Mouse (Mus musculus) embryonic facial prominence, embryonic 12.5 days (tissue): ENCODE data around the gene Uqcrc2. TPM values are rescaled to one million over a fixed set of nuclear protein-coding genes. Genes with fewer than 3 reads are reported as not detected.

Experiments
- ATAC-seq: fragments of 200-750 bp; cut with Nextera tagmentation; 2 replicates; pipeline ENCODE4 v1.8.0; 2017; ENCODE audit not compliant: insufficient number of reproducible peaks, insufficient read depth, low FRiP score, low TSS enrichment
- H3K27ac ChIP-seq: fragments of 300-500 bp; sonication (generic); 2 replicates; pipeline ENCODE4 v1.5.1; 2016; ENCODE audit warnings: mild to moderate bottlenecking
- H3K27me3 ChIP-seq: fragments of 300-500 bp; sonication (generic); 2 replicates; pipeline ENCODE4 v1.6.1; 2016; ENCODE audit warnings: mild to moderate bottlenecking, moderate library complexity
- H3K36me3 ChIP-seq: fragments of 300-500 bp; sonication (generic); 2 replicates; pipeline ENCODE4 v1.6.1; 2016; ENCODE audit warnings: mild to moderate bottlenecking
- H3K4me1 ChIP-seq: fragments of 300-500 bp; sonication (generic); 2 replicates; pipeline ENCODE4 v1.6.1; 2016
- H3K4me2 ChIP-seq: fragments of 300-500 bp; sonication (generic); replicated peaks from 2 replicates; pipeline ENCODE4 v1.6.1; 2016; ENCODE audit warnings: mild to moderate bottlenecking, moderate library complexity
- H3K4me3 ChIP-seq: fragments of 300-500 bp; sonication (generic); 2 replicates; pipeline ENCODE4 v1.5.1; 2016; ENCODE audit warnings: mild to moderate bottlenecking
- H3K9ac ChIP-seq: fragments of 300-500 bp; sonication (generic); 2 replicates; pipeline ENCODE4 v1.6.1; 2016; ENCODE audit warnings: mild to moderate bottlenecking, moderate library complexity
- H3K9me3 ChIP-seq: fragments of 300-500 bp; sonication (generic); 2 replicates; pipeline ENCODE4 v1.6.1; 2016; ENCODE audit warnings: mild to moderate bottlenecking, moderate library complexity
- WGBS: fragments of 180-500 bp; shearing (Covaris S2); methylation state at CpG from one replicate; pipeline ENCODE4 v1.1.7; 2016; 5-methylcytosine and 5-hydroxymethylcytosine counted together
- polyA plus RNA-seq: library from polyadenylated mRNA; unstranded; fragments of >200 nt; fragmentation: Nextera tagmentation; extraction: Ambion mirVana; gene quantifications from 2 replicates; pipeline ENCODE4 v1.2.1, GENCODE M21; 2016

Uqcrc2 gene
- 166 and 177 TPM in 2 replicates for polyA plus RNA-seq

DNA sequence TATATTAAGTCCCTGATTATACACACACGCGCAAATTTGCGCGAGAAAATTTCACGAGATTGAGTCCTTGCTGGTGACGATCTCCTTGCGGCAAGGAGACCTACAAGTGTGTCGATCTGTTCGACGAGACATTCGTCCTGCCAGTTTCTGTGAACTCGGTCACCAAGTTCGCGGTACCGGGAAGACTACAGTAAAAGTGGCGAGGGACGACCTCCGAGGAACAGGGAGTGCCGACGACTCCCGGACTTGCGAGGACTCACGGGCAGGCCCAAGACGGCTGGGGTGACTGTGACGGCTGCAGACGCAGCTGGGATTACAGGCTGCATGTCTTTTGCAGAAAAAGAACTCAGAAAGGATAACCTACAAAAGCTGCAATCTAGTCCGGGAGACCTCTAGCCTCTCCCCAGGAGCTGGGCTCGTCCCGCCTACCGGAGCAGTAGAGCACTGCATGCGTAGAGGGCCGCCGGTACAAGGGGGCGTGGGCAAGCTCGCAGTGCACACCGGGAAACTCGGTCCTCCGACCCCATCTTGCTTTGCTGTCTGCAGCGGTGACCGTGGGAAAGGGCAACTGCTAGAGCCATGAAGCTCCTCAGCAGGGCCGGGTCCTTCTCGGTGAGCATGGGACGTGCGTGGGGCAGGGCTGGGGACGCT, at the start of gene Uqcrc2:
Uqcrc2 (plus strand) TSS at position 466 of the 651 bp plus-strand sequence.
- peaks cover 12% of the 10 kb centered on the region for H3K4me1 ChIP-seq
- peak within 1 kb of the TSS; percentile 91 for H3K9ac ChIP-seq
- no peaks in the 10 kb centered on the region for H3K27me3 ChIP-seq
- WGBS = under 1% methylated on average over 45 of the region's 45 CpGs
- peak; percentile 99 for ATAC-seq
- peaks cover 20% of the 10 kb centered on the region for H3K36me3 ChIP-seq
- peak within 1 kb of the TSS; percentile 98 for H3K4me3 ChIP-seq
- H3K4me2 ChIP-seq = peak within 1 kb of the TSS; percentile 71
- no peaks in the 10 kb centered on the region for H3K9me3 ChIP-seq
- H3K27ac ChIP-seq = peak within 1 kb of the TSS; percentile 96

DNA sequence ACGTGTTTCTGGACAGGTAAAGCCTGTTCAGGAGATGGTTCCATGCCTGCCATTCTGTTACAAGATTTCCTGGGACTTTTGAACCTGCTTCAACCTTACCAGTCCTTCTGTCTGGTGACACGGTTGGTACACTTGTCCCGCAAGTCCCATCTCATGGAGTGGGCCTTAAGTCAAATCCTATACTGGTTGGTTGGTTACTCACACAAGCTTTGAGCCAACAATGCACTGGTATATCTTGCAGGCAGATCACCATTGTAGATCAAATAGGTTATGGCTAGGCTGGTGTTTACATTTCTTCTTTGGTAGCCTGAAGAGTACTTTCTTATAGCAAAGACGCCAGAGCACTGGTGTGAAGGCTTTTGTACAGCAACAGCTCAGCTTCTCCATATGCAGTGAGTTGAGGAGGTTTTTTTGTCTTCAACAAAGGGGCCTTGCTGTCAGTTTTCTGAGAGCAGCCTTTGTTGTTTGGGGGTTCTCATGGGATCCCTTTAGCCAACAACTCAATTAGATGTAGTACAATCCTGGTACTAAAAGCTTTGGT, 37.7 kb upstream of the Uqcrc2 start:
- ATAC-seq = no peak

DNA sequence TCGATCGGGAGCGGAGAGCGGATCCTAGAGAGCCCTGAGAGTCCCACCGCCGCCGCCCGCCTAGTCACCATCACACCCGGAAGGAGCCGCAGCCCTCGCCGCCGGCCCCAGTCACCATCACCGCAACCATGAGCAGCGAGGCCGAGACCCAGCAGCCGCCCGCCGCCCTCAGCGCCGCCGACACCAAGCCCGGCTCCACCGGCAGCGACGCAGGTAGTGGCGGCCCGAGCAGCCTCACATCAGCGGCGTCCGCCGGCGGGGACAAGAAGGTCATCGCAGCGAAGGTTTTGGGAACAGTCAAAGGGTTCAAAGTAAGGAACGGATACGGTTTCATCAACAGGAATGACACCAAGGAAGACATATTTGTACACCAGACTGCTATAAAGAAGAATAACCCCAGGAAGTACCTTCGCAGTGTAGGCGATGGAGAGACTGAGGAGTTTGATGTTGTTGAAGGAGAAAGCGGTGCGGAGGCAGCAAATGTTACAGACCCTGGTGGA, 37.2 kb upstream of the Uqcrc2 start:
- Histone ChIP-seq H3K9ac (peak overlapping the region; percentile 53; the same call in 1 of the 2 replicates), H3K4me3 (peak overlapping the region; percentile 45), H3K9me3 (no peaks in the 10 kb centered on the region), H3K4me1 (no peaks in the 10 kb centered on the region), H3K27ac (no peak overlapping the region), H3K36me3 (no peaks in the 10 kb centered on the region), H3K27me3 (0 out of 2 replicates have a peak, but pooled peaks cover 4% of the 10 kb centered on the region), H3K4me2 (peak overlapping the region; percentile 73)
- 0 out of 2 replicates have a peak, but pooled peaks have one; percentile 41 for ATAC-seq
- 6% methylated on average over 41 of the region's 41 CpGs for WGBS

More for the DNA sequence above, 37.7 kb upstream of the Uqcrc2 start:
- no peak overlapping the region for H3K27ac ChIP-seq
- 0 out of 2 replicates have a peak, but pooled peaks cover 4% of the 10 kb centered on the region for H3K27me3 ChIP-seq
- peak overlapping the region; percentile 53; the same call in 1 of the 2 replicates for H3K9ac ChIP-seq
- H3K4me1 ChIP-seq = no peaks in the 10 kb centered on the region
- H3K36me3 ChIP-seq = no peaks in the 10 kb centered on the region
- H3K9me3 ChIP-seq = no peaks in the 10 kb centered on the region
- H3K4me2 ChIP-seq = peak overlapping the region; percentile 73
- 86% methylated on average over 4 of the region's 4 CpGs for WGBS
- peak overlapping the region; percentile 45 for H3K4me3 ChIP-seq

DNA sequence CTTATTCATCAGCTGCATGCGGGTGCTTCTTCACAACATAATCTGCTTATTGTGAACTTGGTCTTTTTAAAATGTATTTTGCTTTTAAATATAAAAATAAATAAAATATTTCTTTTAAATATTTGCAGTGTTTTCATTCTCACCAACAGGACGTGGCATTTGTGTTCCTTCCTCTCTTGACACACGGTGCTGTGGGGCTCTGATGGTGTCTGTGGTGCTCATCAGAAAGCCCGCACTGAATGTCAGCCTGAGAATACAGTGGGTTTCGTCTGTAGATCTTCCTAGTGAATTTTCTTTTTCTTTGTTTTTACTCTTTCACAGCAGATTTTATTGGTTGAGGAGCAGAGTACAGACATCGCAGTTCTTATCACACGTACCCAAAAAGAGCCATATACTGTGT, 36.6 kb upstream of the Uqcrc2 start:
- no peaks in the 10 kb centered on the region for H3K4me1 ChIP-seq
- no peak for ATAC-seq
- no peak overlapping the region for H3K27ac ChIP-seq
- no peak overlapping the region; the same call in 1 of the 2 replicates for H3K9ac ChIP-seq
- peak overlapping the region; percentile 73 for H3K4me2 ChIP-seq
- 83% methylated on average over 7 of the region's 7 CpGs for WGBS
- 0 out of 2 replicates have a peak, but pooled peaks cover 4% of the 10 kb centered on the region for H3K27me3 ChIP-seq
- no peaks in the 10 kb centered on the region for H3K9me3 ChIP-seq
- no peaks in the 10 kb centered on the region for H3K36me3 ChIP-seq
- peak overlapping the region; percentile 45; the same call in 1 of the 2 replicates for H3K4me3 ChIP-seq

DNA sequence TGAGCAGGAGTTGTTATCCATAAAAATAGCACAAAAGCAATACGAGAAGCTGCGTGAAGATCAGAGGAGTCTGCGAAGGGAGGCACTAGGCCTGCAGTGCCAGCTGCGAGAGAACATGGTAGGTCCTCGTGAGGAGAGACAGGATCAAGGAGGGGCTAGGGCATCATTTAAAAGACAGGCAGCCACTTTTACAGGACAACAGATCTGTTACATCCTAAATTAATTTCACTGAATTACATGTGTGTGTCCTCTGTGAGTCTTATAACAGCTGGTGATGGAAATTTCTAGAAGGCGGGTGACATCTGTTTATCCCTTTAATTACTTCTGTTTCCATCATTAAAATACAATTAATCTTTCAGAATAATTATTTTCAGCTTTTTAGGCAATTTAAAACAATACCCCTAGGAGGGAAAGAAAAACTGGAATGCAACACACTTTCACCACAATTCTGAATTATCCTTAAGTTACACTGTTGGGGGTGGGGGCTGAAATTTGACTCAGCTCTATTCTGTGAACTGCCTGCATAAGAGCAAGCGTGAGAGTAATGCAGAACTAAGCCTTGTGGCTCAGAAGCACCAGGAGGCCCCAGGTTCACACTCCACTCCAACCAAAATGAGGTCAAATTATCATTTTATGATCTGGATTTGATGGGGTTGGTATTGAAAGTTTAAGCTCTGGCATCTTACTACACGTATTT, 14.8 kb upstream of the Uqcrc2 start:
- Histone ChIP-seq H3K36me3 (no peaks in the 10 kb centered on the region), H3K27me3 (no peaks in the 10 kb centered on the region), H3K27ac (no peak overlapping the region), H3K9me3 (no peaks in the 10 kb centered on the region), H3K4me3 (no peak overlapping the region), H3K4me2 (no peak overlapping the region), H3K9ac (no peak overlapping the region), H3K4me1 (no peaks in the 10 kb centered on the region)
- ATAC-seq = no peak
- 63% methylated on average over 8 of the region's 8 CpGs for WGBS

DNA sequence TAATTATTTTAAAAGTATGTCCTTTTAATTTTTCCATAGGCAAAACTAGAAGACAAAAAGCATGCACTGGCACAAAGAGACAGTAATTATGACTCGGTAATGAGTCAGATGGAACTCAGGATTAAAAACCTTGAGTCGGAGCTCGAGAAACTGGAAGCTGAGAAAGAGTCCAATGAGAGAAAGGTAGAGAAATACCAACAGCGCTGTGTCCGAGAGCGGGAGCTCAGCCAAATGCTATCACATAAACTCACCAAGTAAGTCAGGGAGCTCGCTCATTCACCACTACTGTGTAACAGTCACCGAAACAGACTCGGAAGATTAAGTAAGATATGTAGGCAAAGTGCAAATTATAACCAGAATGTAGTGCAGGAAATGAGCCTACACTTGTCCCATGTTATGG, 14.1 kb upstream of the Uqcrc2 start:
- no peak for ATAC-seq
- Histone ChIP-seq H3K27ac (no peak overlapping the region), H3K27me3 (no peaks in the 10 kb centered on the region), H3K4me2 (no peak overlapping the region), H3K9me3 (no peaks in the 10 kb centered on the region), H3K36me3 (no peaks in the 10 kb centered on the region), H3K4me1 (no peaks in the 10 kb centered on the region), H3K9ac (no peak overlapping the region), H3K4me3 (no peak overlapping the region)
- 86% methylated on average over 9 of the region's 9 CpGs for WGBS

DNA sequence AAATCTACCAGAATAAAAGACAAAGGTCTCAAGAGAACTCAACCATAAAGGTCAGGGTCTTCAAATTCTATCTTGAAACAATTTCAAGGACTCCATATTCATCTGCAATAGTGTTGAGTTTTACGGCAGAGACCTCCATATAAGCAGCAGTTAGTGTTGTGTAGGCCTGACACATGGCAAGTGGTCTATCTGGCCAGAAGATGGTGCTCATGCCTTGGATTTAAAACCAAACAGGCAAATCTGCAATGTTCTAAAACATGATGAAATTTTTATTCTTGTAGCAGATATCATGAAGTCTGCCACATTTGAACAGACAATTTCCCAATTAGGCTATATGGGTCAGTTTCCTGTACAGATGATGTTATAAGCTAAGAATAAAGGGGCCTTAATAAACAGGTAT, 2.5 kb upstream of the Uqcrc2 start:
- Histone ChIP-seq H3K4me3 (no peak overlapping the region), H3K4me1 (peaks cover 12% of the 10 kb centered on the region), H3K36me3 (no peaks in the 10 kb centered on the region), H3K9ac (no peak overlapping the region), H3K9me3 (no peaks in the 10 kb centered on the region), H3K4me2 (no peak overlapping the region), H3K27ac (no peak overlapping the region), H3K27me3 (no peaks in the 10 kb centered on the region)
- WGBS = 77% methylated on average over 1 of the region's 1 CpGs
- no peak for ATAC-seq

DNA sequence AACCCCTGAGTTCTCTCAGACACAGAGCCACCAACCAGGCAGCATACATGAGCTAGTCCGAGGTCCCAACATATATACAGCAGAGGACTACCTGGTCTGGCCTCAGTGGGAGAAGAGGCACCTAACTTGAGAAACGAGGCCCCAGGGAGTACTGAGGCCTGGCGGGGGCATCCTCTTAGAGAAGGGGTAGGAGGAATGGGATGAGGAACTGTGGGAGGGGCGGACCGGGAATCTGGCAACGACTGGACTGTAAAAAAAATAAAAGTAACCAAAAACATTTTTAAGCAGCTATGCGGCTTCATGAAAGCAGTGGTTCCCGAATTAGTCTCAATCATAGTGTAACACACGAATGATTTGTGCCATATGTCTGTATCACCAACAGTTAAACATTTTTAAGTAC, 675 bp upstream of the Uqcrc2 start:
- Histone ChIP-seq H3K4me3 (peak overlapping the region; percentile 98), H3K27me3 (no peaks in the 10 kb centered on the region), H3K36me3 (peaks cover 15% of the 10 kb centered on the region), H3K4me2 (peak overlapping the region; percentile 71), H3K4me1 (peaks cover 12% of the 10 kb centered on the region), H3K9me3 (no peaks in the 10 kb centered on the region), H3K9ac (peak overlapping the region; percentile 91), H3K27ac (peak overlapping the region; percentile 96)
- no peak for ATAC-seq
- 7% methylated on average over 9 of the region's 9 CpGs for WGBS

DNA sequence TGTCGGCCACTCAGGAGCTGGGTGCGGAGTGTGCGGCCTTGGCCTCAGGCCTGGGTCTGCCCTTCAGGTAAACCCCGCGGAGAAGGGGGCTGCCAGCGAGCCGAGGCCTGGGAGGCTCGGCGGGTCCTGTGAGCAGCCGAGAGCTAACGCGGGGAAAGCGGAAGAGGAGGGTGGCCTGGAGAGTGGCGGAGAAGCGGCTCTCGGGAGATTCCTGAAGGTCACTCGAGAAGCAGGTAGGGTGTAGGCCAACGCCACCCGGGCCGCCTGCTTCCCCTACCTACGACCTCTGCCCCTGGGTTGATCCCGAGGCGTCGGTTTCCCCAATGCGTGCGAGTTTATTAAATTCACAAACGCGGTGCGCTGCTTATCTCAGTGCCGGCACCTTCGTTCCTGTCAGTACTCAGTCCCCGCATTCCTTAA, 396 bp downstream of the Uqcrc2 start:
- Histone ChIP-seq H3K27me3 (no peaks in the 10 kb centered on the region), H3K27ac (peak overlapping the region; percentile 96), H3K4me1 (peaks cover 12% of the 10 kb centered on the region), H3K9ac (peak overlapping the region; percentile 91), H3K9me3 (no peaks in the 10 kb centered on the region), H3K4me3 (peak overlapping the region; percentile 98), H3K36me3 (peaks cover 24% of the 10 kb centered on the region), H3K4me2 (peak overlapping the region; percentile 71)
- WGBS = under 1% methylated on average over 32 of the region's 32 CpGs
- ATAC-seq = peak; percentile 86; the same call in 1 of the 2 replicates

DNA sequence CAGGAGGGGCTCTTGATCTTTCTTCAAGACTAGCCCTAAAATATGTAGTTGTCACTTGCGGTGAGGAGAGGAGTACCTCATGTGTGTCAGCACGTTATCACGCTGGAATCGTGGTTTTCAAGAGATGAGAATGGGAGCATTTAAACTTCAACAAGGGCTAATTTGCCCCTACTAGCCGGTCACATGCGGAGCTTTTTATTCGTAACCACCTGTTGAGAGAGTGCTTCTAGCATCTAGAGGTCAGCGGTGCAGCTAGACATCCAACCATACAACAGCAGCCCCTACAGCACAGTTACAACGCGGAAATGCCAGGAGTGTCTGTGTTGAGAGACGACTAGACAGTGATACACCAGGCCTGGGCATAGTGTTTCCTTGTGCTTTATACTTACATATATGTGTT, 845 bp downstream of the Uqcrc2 start:
- Histone ChIP-seq H3K27ac (no peak overlapping the region), H3K9me3 (no peaks in the 10 kb centered on the region), H3K9ac (peak overlapping the region; percentile 91), H3K27me3 (no peaks in the 10 kb centered on the region), H3K36me3 (peaks cover 27% of the 10 kb centered on the region), H3K4me2 (peak overlapping the region; percentile 71), H3K4me1 (peaks cover 12% of the 10 kb centered on the region), H3K4me3 (peak overlapping the region; percentile 98)
- no peak for ATAC-seq
- WGBS = under 1% methylated on average over 11 of the region's 11 CpGs

DNA sequence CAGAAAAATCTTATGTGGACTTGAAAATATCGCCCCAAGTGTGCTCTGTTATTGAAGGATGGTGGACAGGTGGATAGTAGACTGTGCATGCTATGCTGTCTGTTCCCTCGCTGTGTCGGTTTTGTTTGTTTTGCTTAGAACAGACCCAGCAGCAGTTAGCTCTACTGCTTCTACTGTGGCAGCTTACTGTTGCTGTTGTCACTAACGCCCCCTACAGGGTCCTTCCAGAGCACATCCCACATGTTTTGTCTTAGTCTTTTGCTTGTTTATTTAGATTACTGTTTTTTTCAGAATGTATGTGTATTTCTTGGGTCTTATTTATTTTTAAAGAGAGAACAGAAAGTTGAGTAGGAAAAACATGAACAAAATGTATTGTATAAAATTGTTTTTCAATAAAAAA, 8.2 kb downstream of the Uqcrc2 start:
- Histone ChIP-seq H3K9me3 (no peaks in the 10 kb centered on the region), H3K27ac (no peak overlapping the region), H3K9ac (no peak overlapping the region), H3K4me1 (no peaks in the 10 kb centered on the region), H3K4me3 (no peak overlapping the region), H3K36me3 (peaks cover 73% of the 10 kb centered on the region), H3K27me3 (no peaks in the 10 kb centered on the region), H3K4me2 (no peak overlapping the region)
- 66% methylated on average over 4 of the region's 4 CpGs for WGBS
- ATAC-seq = no peak
